Mouse (Mus musculus) splenic B cell, adult 2 months (primary cell): ENCODE measurements around the gene Mterf4.
A peak's percentile ranks its signal among the peaks of the same experiment; 100 is the strongest.

Experiments used
- DNase-seq: peaks from one replicate; pipeline ENCODE4 v3.0.0-alpha.2; 2011; ENCODE audit warnings: low read depth, low spot score
- H3K27me3 ChIP-seq: 2 replicates; pipeline ENCODE4 v1.6.1; 2012; ENCODE audit warnings: mild to moderate bottlenecking, low read length, moderate library complexity, mixed read lengths; ENCODE audit not compliant: control insufficient read depth, poor library complexity, insufficient read depth, severe bottlenecking
- H3K36me3 ChIP-seq: 2 replicates; pipeline ENCODE4 v1.6.1; 2012; ENCODE audit warnings: mild to moderate bottlenecking, low read length, moderate library complexity, mixed read lengths; ENCODE audit not compliant: control insufficient read depth, poor library complexity, insufficient read depth, severe bottlenecking

The Mterf4 gene

GRCm38 (mm10) chr1:93289678-93290214, 16.0 kb downstream of the Mterf4 start:
- no peaks in the 10 kb centered on the region for H3K27me3 ChIP-seq
- DNase-seq = no peak
- H3K36me3 ChIP-seq = no peaks in the 10 kb centered on the region

GRCm38 (mm10) chr1:93277041-93277440, 28.7 kb downstream of the Mterf4 start:
- no peaks in the 10 kb centered on the region for H3K36me3 ChIP-seq
- H3K27me3 ChIP-seq = no peaks in the 10 kb centered on the region
- DNase-seq = no peak

- no peak for DNase-seq
These were observed 30.2 kb downstream of the Mterf4 start for GRCm38 (mm10) chr1:93275561-93275960.

GRCm38 (mm10) chr1:93272409-93272821, 33.3 kb downstream of the Mterf4 start:
- peak; percentile 40 for DNase-seq
- Histone ChIP-seq H3K27me3 (no peaks in the 10 kb centered on the region), H3K36me3 (no peaks in the 10 kb centered on the region)

More at GRCm38 (mm10) chr1:93275561-93275960, 30.2 kb downstream of the Mterf4 start:
- Histone ChIP-seq H3K27me3 (no peaks in the 10 kb centered on the region), H3K36me3 (no peaks in the 10 kb centered on the region)

- Histone ChIP-seq H3K27me3 (no peaks in the 10 kb centered on the region), H3K36me3 (no peaks in the 10 kb centered on the region)
- no peak for DNase-seq
These were observed 34.0 kb downstream of the Mterf4 start for GRCm38 (mm10) chr1:93271751-93272150.

GRCm38 (mm10) chr1:93270516-93271240, 35.0 kb downstream of the Mterf4 start:
- Histone ChIP-seq H3K36me3 (no peaks in the 10 kb centered on the region), H3K27me3 (no peaks in the 10 kb centered on the region)
- DNase-seq = no peak

GRCm38 (mm10) chr1:93268246-93268645, 37.5 kb downstream of the Mterf4 start:
- Histone ChIP-seq H3K27me3 (no peaks in the 10 kb centered on the region), H3K36me3 (no peaks in the 10 kb centered on the region)
- DNase-seq = no peak

GRCm38 (mm10) chr1:93267207-93267606, 38.5 kb downstream of the Mterf4 start:
- no peak for DNase-seq
- Histone ChIP-seq H3K27me3 (no peaks in the 10 kb centered on the region), H3K36me3 (no peaks in the 10 kb centered on the region)

- DNase-seq = no peak
- H3K36me3 ChIP-seq = no peaks in the 10 kb centered on the region
- no peaks in the 10 kb centered on the region for H3K27me3 ChIP-seq
These were observed 48.2 kb downstream of the Mterf4 start for GRCm38 (mm10) chr1:93257560-93257959.

GRCm38 (mm10) chr1:93255761-93256160, 50.0 kb downstream of the Mterf4 start:
- Histone ChIP-seq H3K36me3 (no peaks in the 10 kb centered on the region), H3K27me3 (no peaks in the 10 kb centered on the region)
- DNase-seq = no peak

GRCm38 (mm10) chr1:93252586-93252985, 53.1 kb downstream of the Mterf4 start:
- DNase-seq = no peak
- H3K27me3 ChIP-seq = no peaks in the 10 kb centered on the region
- no peaks in the 10 kb centered on the region for H3K36me3 ChIP-seq
